In the genomic region with DNA sequence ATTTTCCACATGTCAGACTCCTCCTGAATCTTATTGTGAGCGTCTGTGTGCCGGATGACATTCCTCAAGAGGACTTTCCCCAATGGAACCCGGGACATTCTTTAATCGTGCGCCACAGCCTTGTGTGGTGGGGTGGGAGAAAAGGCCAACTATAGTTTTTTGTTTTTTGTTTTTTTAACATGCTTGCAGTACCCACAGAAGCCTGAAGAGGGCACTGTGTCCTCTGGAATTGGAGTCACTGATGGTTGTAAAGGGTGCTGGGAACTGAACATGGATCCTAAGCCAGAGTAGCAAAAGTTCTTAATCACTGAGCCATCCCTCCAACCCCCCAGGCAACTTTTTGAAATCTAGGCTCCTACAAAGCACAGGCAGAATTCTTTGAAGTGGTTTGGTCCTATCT, we compare ENCODE assay signal across 22 mouse cellular contexts. TPM values are rescaled to one million over a fixed set of nuclear protein-coding genes. Genes with fewer than 3 reads are reported as not detected.
DNase-seq lines count a peak whose midpoint lies in the region; ATAC-seq and TF ChIP-seq lines count a peak whose summit lies in the region.
"Had no signal": no experiment of that assay in that cellular context is flagged by ENCODE, and none has a peak within 500 bp of the region (broad histone marks: within the 10 kb centered on the region; RNA-seq: fewer than 3 reads in every experiment).

No protein-coding gene starts in this region.

- WGBS in kidney, postnatal 0 days: 95% methylated on average over 5 of the region's 5 CpGs
- WGBS in midbrain, postnatal 0 days: 96% methylated on average over 5 of the region's 5 CpGs
- WGBS in midbrain, embryonic 16.5 days: 96% methylated on average over 5 of the region's 5 CpGs

- no peaks in the 10 kb centered on the region for H3K9me3 ChIP-seq in kidney, postnatal 0 days (replicated peaks; ENCODE audit: low read length)
- no peaks in the 10 kb centered on the region for H3K9me3 ChIP-seq in midbrain, postnatal 0 days (ENCODE audit: low read length)
- 0 out of 2 replicates have a peak, but pooled peaks cover 2% of the 10 kb centered on the region for H3K9me3 ChIP-seq in midbrain, embryonic 16.5 days (replicated peaks; ENCODE audit: control insufficient read depth, low read length, poor library complexity, severe bottlenecking)

- H3K36me3 ChIP-seq in kidney, postnatal 0 days (ENCODE audit: insufficient read depth, low read length): no peaks in the 10 kb centered on the region
- H3K36me3 ChIP-seq in midbrain, postnatal 0 days (ENCODE audit: insufficient read depth, low read length): no peaks in the 10 kb centered on the region
- no peaks in the 10 kb centered on the region for H3K36me3 ChIP-seq in midbrain, embryonic 16.5 days (ENCODE audit: control insufficient read depth, insufficient read depth, low read length)
- H3K36me3 ChIP-seq: G1E; midbrain, embryonic 10.5 days had no signal

- intact Hi-C loops in left cerebral cortex, postnatal 10 days (cut with DNase I): no loop called here

- H3K4me2 ChIP-seq in kidney, postnatal 0 days (ENCODE audit: low read length): no peak overlapping the region
- H3K4me2 ChIP-seq in midbrain, postnatal 0 days (ENCODE audit: low read depth, low read length, poor library complexity, severe bottlenecking): no peak overlapping the region
- H3K4me2 ChIP-seq in midbrain, embryonic 16.5 days (ENCODE audit: low read length): no peak overlapping the region
- H3K4me2 ChIP-seq: forebrain, embryonic 12.5 days had no signal

- TF ChIP-seq CTCF in kidney, postnatal 0 days (IDR thresholded peaks at IDR 0.05; ENCODE audit: low read depth): peak; percentile 36; the same call in 1 of the 2 replicates
- TF ChIP-seq CTCF in midbrain, postnatal 0 days (IDR thresholded peaks at IDR 0.05): peak; percentile 38

- H3K4me1 ChIP-seq in kidney, postnatal 0 days (replicated peaks; ENCODE audit: insufficient read depth, low read length): no peaks in the 10 kb centered on the region
- no peaks in the 10 kb centered on the region for H3K4me1 ChIP-seq in midbrain, postnatal 0 days (ENCODE audit: insufficient read depth, low read length)
- no peaks in the 10 kb centered on the region for H3K4me1 ChIP-seq in midbrain, embryonic 16.5 days (ENCODE audit: control insufficient read depth, insufficient read depth, low read length)
- H3K4me1 ChIP-seq: forebrain, embryonic 12.5 days; midbrain, embryonic 10.5 days had no signal

- H3K27ac ChIP-seq in kidney, postnatal 0 days: no peak overlapping the region
- H3K27ac ChIP-seq in midbrain, postnatal 0 days (ENCODE audit: low read depth, low read length): no peak overlapping the region
- H3K27ac ChIP-seq in midbrain, embryonic 16.5 days (ENCODE audit: low read length): no peak overlapping the region
- H3K27ac ChIP-seq: forebrain, embryonic 12.5 days; macrophage; midbrain, embryonic 10.5 days had no signal

- no peaks in the 10 kb centered on the region for H3K27me3 ChIP-seq in kidney, postnatal 0 days (ENCODE audit: insufficient read depth, low read length)
- no peaks in the 10 kb centered on the region for H3K27me3 ChIP-seq in midbrain, postnatal 0 days (ENCODE audit: insufficient read depth, low read length)
- no peaks in the 10 kb centered on the region for H3K27me3 ChIP-seq in midbrain, embryonic 16.5 days (ENCODE audit: control insufficient read depth, insufficient read depth, low read depth, low read length)
- H3K27me3 ChIP-seq: forebrain, embryonic 12.5 days had no signal

- H3K4me3 ChIP-seq in kidney, postnatal 0 days (replicated peaks; ENCODE audit: low read depth, low read length): no peak overlapping the region
- H3K4me3 ChIP-seq in midbrain, postnatal 0 days (ENCODE audit: low read depth, low read length): no peak overlapping the region
- H3K4me3 ChIP-seq in midbrain, embryonic 16.5 days (ENCODE audit: low read depth, low read length): no peak overlapping the region
- H3K4me3 ChIP-seq: forebrain, embryonic 12.5 days; midbrain, embryonic 10.5 days had no signal

- H3K9ac ChIP-seq in kidney, postnatal 0 days (ENCODE audit: low read depth, low read length): no peak overlapping the region
- H3K9ac ChIP-seq in midbrain, postnatal 0 days (replicated peaks; ENCODE audit: low read length, poor library complexity, severe bottlenecking): no peak overlapping the region
- H3K9ac ChIP-seq in midbrain, embryonic 16.5 days (ENCODE audit: low read depth, low read length): no peak overlapping the region
- H3K9ac ChIP-seq: forebrain, embryonic 12.5 days had no signal

- no peak for DNase-seq in kidney, postnatal 0 days (ENCODE audit: low spot score)
- no peak for DNase-seq in kidney, adult 18-20 months
- no peak for DNase-seq in midbrain, postnatal 0 days (ENCODE audit: low spot score)
- peak; percentile 46 for DNase-seq in R1 (ENCODE audit: low read depth, low spot score)
- no peak for DNase-seq in frontal cortex, postnatal 10 days (ENCODE audit: low spot score in 2 of 2)
- no peak for DNase-seq in left cerebral cortex, postnatal 10 days (ENCODE audit: extremely low spot score in 1 of 2, low spot score in 2 of 2)
- DNase-seq: adrenal gland, adult 2 months; cerebellum, adult 9-10 months; gastrocnemius, postnatal 10 days; heart, adult 18-20 months; heart, postnatal 4 days; kidney, adult 8-10 months; kidney, postnatal 4 days; lung, adult 18-20 months; right cerebral cortex, postnatal 4 days; thymus, postnatal 36 days had no signal

- no peak for ATAC-seq in kidney, postnatal 0 days (replicated peaks; ENCODE audit: low FRiP score, low read depth)
- no peak for ATAC-seq in midbrain, postnatal 0 days (ENCODE audit: low FRiP score)
- no peak for ATAC-seq in midbrain, embryonic 16.5 days
- ATAC-seq: hindbrain, embryonic 16.5 days had no signal

RNA-seq across cellular contexts. Expression of gene Tbc1d1, which starts 34.8 kb away (rescaled TPM):
- polyA plus RNA-seq in kidney, postnatal 0 days (2015; fragmentation: Nextera tagmentation; extraction: Ambion mirVana): 26.2 and 29.8 TPM in 2 replicates
- total RNA-seq in midbrain, postnatal 0 days (2014; rRNA removed): 11.3 and 11.8 TPM in 2 replicates
- 5.1 and 5.6 TPM in 2 replicates for polyA plus RNA-seq in midbrain, postnatal 0 days (2015; fragmentation: Nextera tagmentation; extraction: Ambion mirVana)
- 8.5 and 8.8 TPM in 2 replicates for polyA plus RNA-seq in midbrain, embryonic 16.5 days (2015; fragmentation: Nextera tagmentation; extraction: Ambion mirVana)
- total RNA-seq in left cerebral cortex, postnatal 10 days (2021): 10 to 100 TPM; 14.0 to 15.4 TPM
